Mouse (Mus musculus) lung, postnatal 0 days (tissue): ENCODE measurements at regions not wholly inside any gene's neighbourhood (a gene's known extent, or its start where the extent isn't known, plus 50 kb on each side); places are given as distances from the start of the nearest gene placed in this dataset.

Source experiments
- ATAC-seq: fragments of 200-750 bp; cut with Nextera tagmentation; 2 replicates; pipeline ENCODE4 v1.8.0; 2017; ENCODE audit warnings: moderate library complexity
- DNase-seq: peaks from one replicate; pipeline ENCODE4 v3.0.0-alpha.2; 2016; ENCODE audit warnings: low spot score
- H3K27ac ChIP-seq: fragments of 300-500 bp; sonication (generic); 2 replicates; pipeline ENCODE4 v1.5.1; 2014; ENCODE audit warnings: antibody characterized with exemption, mild to moderate bottlenecking, low read length, mixed read lengths
- H3K27me3 ChIP-seq: fragments of 300-500 bp; sonication (generic); replicated peaks from 2 replicates; pipeline ENCODE4 v1.6.1; 2014; ENCODE audit warnings: low read length, mixed read lengths; ENCODE audit not compliant: insufficient read depth
- H3K36me3 ChIP-seq: fragments of 300-500 bp; sonication (generic); 2 replicates; pipeline ENCODE4 v1.6.1; 2014; ENCODE audit warnings: low read length, mixed read lengths; ENCODE audit not compliant: insufficient read depth
- H3K4me1 ChIP-seq: fragments of 300-500 bp; sonication (generic); 2 replicates; pipeline ENCODE4 v1.6.1; 2014; ENCODE audit warnings: antibody characterized with exemption, low read depth, low read length, mixed read lengths; ENCODE audit not compliant: insufficient read depth
- H3K4me2 ChIP-seq: fragments of 300-500 bp; sonication (generic); replicated peaks from 2 replicates; pipeline ENCODE4 v1.6.1; 2014; ENCODE audit warnings: low read depth, mild to moderate bottlenecking, low read length, moderate library complexity, mixed read lengths
- H3K4me3 ChIP-seq: fragments of 300-500 bp; sonication (generic); 2 replicates; pipeline ENCODE4 v1.5.1; 2014; ENCODE audit warnings: low read depth, low read length
- H3K9ac ChIP-seq: fragments of 300-500 bp; sonication (generic); replicated peaks from 2 replicates; pipeline ENCODE4 v1.6.1; 2014; ENCODE audit warnings: low read depth, mild to moderate bottlenecking
- H3K9me3 ChIP-seq: fragments of 300-500 bp; sonication (generic); 2 replicates; pipeline ENCODE4 v1.6.1; 2016; ENCODE audit warnings: low read length, mixed read lengths
- CTCF ChIP-seq: IDR thresholded peaks from 2 replicates; pipeline ENCODE4 v1.5.1; 2016; ENCODE audit warnings: antibody characterized with exemption, mild to moderate bottlenecking
- EP300 ChIP-seq: IDR thresholded peaks from 2 replicates; pipeline ENCODE4 v1.6.1; 2016; ENCODE audit warnings: antibody characterized with exemption, mild to moderate bottlenecking, control low read depth
- WGBS: fragments of 180-500 bp; shearing (Covaris S2); extraction: QIAGEN DNeasy Blood & Tissue Kit; methylation state at CpG from one replicate; pipeline ENCODE4 v1.1.7; 2014; 5-methylcytosine and 5-hydroxymethylcytosine counted together

- H3K4me1 ChIP-seq, result peaks cover 2% of the 10 kb centered on the region; the same call in 1 of the 2 replicates
- ATAC-seq (no peak), DNase-seq (no peak)
- no peaks in the 10 kb centered on the region for H3K36me3 ChIP-seq
- no peak overlapping the region for H3K27ac ChIP-seq
- H3K9ac ChIP-seq, result no peak overlapping the region
- TF ChIP-seq EP300 (no peak), CTCF (no peak)
- H3K4me3 ChIP-seq, result no peak overlapping the region
- H3K9me3 ChIP-seq, result no peaks in the 10 kb centered on the region
- no peak overlapping the region for H3K4me2 ChIP-seq
- H3K27me3 ChIP-seq, result no peaks in the 10 kb centered on the region
- 64% methylated on average over 10 of the region's 10 CpGs for WGBS
Measured at GRCm38 (mm10) chr16:30671584-30671983, 72.1 kb downstream of the Fam43a start.

- TF ChIP-seq CTCF, result no peak
- no peak for TF ChIP-seq EP300
- no peaks in the 10 kb centered on the region for H3K27me3 ChIP-seq
- WGBS, result 51% methylated on average over 15 of the region's 15 CpGs
- ATAC-seq (peak; percentile 66), DNase-seq (peak; percentile 57)
- no peak overlapping the region for H3K27ac ChIP-seq
- H3K9ac ChIP-seq, result no peak overlapping the region
- peaks cover 2% of the 10 kb centered on the region; the same call in 1 of the 2 replicates for H3K4me1 ChIP-seq
- no peak overlapping the region for H3K4me2 ChIP-seq
- no peaks in the 10 kb centered on the region for H3K36me3 ChIP-seq
- no peaks in the 10 kb centered on the region for H3K9me3 ChIP-seq
- no peak overlapping the region for H3K4me3 ChIP-seq
Measured at GRCm38 (mm10) chr16:30672776-30673550, 73.4 kb downstream of the Fam43a start.

DNA sequence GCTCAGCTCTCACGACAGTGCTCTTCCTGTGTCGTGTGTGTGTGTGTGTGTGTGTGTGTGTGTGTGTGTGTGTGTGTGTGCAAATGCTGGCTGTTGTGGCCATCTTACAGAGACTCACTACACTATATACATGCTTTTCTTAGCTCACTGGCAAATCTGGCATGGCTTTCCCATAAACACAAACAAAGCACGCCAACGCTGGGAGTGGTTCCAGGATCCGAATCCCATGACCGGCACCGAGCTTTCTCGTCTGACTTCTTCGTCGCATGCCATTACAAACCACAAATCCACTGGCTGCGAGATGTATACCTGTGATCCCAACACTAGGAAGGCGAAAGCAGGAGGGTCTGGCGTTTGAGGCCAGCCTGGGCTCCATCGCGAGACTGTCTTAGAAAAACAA, 74.1 kb downstream of the Fam43a start:
- no peak overlapping the region for H3K27ac ChIP-seq
- no peak for TF ChIP-seq CTCF
- H3K9me3 ChIP-seq, result no peaks in the 10 kb centered on the region
- DNase-seq (no peak), ATAC-seq (no peak)
- H3K36me3 ChIP-seq, result no peaks in the 10 kb centered on the region
- H3K4me1 ChIP-seq, result peaks cover 2% of the 10 kb centered on the region; the same call in 1 of the 2 replicates
- H3K4me3 ChIP-seq, result no peak overlapping the region
- no peak overlapping the region for H3K4me2 ChIP-seq
- WGBS, result 53% methylated on average over 15 of the region's 15 CpGs
- no peak overlapping the region for H3K9ac ChIP-seq
- no peaks in the 10 kb centered on the region for H3K27me3 ChIP-seq

DNA sequence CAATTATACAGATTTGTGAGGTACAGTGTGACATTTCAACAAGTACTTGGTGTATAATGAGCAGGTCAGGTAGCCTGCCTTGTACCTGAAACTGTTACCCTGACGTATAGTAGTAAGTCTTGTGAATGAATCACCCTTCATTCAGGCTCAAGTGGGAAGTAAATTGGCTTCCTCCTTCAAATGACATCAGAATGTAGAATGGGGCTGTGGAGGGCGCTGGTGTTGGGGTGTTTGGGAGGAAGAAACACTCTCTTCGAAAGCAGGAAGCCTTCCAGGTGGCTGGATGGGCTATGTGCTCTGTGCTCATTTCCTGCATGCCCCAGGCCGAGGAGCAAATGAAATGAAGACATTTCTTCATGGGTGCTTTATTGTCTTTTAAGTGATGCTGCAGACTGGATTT, 76.3 kb downstream of the Fam43a start:
- Histone ChIP-seq H3K9ac (no peak overlapping the region), H3K4me1 (peaks cover 2% of the 10 kb centered on the region; the same call in 1 of the 2 replicates), H3K27ac (no peak overlapping the region), H3K4me3 (no peak overlapping the region), H3K9me3 (no peaks in the 10 kb centered on the region), H3K4me2 (no peak overlapping the region), H3K36me3 (no peaks in the 10 kb centered on the region), H3K27me3 (no peaks in the 10 kb centered on the region)
- TF ChIP-seq EP300 (no peak), CTCF (no peak)
- 45% methylated on average over 4 of the region's 4 CpGs for WGBS
- DNase-seq (peak; percentile 31), ATAC-seq (peak; percentile 18; the same call in 1 of the 2 replicates)

GRCm38 (mm10) chr16:30677016-30677415, 77.5 kb downstream of the Fam43a start:
- no peak overlapping the region for H3K9ac ChIP-seq

DNA sequence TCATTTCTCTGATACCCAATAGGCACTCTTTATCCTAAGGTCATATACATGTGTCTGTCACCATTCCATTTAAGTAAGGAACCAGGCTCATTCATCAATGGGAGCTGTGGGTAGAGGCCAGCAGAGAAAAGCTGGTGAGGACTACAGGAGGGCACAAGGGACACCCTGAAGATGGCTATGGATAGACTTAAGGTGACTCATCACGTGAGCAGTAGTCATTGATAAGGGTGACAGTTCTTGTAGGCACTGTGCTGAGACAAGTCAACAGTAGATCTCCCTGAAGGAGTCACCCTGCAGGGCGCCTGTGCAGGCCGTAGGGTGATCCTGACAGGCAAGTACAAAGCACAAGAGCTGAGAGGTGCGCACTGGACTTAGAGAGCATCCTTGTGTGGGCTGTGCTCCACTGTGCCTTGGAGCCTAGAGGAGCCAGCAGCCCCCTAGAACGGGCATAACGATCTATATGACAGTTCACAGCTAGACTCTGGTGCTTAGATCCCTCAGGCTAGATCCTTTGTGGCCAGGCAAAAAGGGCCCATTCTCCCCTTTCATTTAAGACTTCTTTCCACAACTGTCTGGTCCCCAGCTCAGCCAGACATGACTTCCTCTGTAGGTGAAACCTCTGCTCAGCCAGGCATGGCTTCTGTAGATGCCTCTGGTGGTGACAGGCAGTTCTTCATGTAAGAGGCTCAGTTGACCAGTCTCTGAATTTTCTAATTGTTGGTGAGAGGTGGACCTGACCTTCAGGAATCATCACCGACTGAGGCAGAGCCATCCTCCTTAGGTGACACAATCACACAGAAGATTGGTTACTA, 78.6 kb downstream of the Fam43a start:
- no peaks in the 10 kb centered on the region for H3K27me3 ChIP-seq
- TF ChIP-seq EP300 (no peak), CTCF (peak; percentile 21; the same call in 1 of the 2 replicates)
- 82% methylated on average over 7 of the region's 7 CpGs for WGBS
- no peak overlapping the region for H3K4me3 ChIP-seq
- no peaks in the 10 kb centered on the region for H3K9me3 ChIP-seq
- no peak overlapping the region for H3K4me2 ChIP-seq
- no peaks in the 10 kb centered on the region for H3K36me3 ChIP-seq
- DNase-seq (no peak), ATAC-seq (no peak)
- H3K4me1 ChIP-seq, result peaks cover 2% of the 10 kb centered on the region; the same call in 1 of the 2 replicates
- H3K9ac ChIP-seq, result no peak overlapping the region
- no peak overlapping the region for H3K27ac ChIP-seq

More at GRCm38 (mm10) chr16:30677016-30677415, 77.5 kb downstream of the Fam43a start:
- Histone ChIP-seq H3K27me3 (no peaks in the 10 kb centered on the region), H3K27ac (no peak overlapping the region), H3K4me1 (peaks cover 2% of the 10 kb centered on the region; the same call in 1 of the 2 replicates), H3K9me3 (no peaks in the 10 kb centered on the region), H3K4me3 (no peak overlapping the region), H3K4me2 (no peak overlapping the region), H3K36me3 (no peaks in the 10 kb centered on the region)
- 86% methylated on average over 4 of the region's 4 CpGs for WGBS
- no peak for TF ChIP-seq CTCF
- TF ChIP-seq EP300, result no peak
- no peak for ATAC-seq
- DNase-seq, result no peak
